Mouse (Mus musculus) bone marrow macrophage, adult 2 months (primary cell): ENCODE measurements around the gene Itpripl2. TPM values are rescaled to one million over a fixed set of nuclear protein-coding genes. Genes with fewer than 3 reads are reported as not detected.

Experiments
- H3K27ac ChIP-seq: 2 replicates; pipeline ENCODE4 v1.5.1; 2012; ENCODE audit warnings: low read depth, low read length; ENCODE audit not compliant: insufficient read depth
- H3K4me1 ChIP-seq: 2 replicates; pipeline ENCODE4 v1.6.1; 2012; ENCODE audit warnings: low read length; ENCODE audit not compliant: control insufficient read depth, insufficient read depth
- H3K4me3 ChIP-seq: 2 replicates; pipeline ENCODE4 v1.5.1; 2012; ENCODE audit warnings: mild to moderate bottlenecking, low read length, moderate library complexity; ENCODE audit not compliant: insufficient read depth
- CTCF ChIP-seq: IDR thresholded peaks from 2 replicates; pipeline ENCODE4 v1.5.1; 2012; ENCODE audit warnings: low read depth, mild to moderate bottlenecking, low read length, moderate library complexity
- POLR2A ChIP-seq: IDR thresholded peaks from 2 replicates; pipeline ENCODE4 v1.6.1; 2012; ENCODE audit warnings: mild to moderate bottlenecking, low read depth, low read length, borderline replicate concordance
- polyA plus RNA-seq: library from polyadenylated mRNA; stranded (reverse); fragments of >200 nt; gene quantifications from 2 replicates; pipeline ENCODE4 v1.2.4, GENCODE M21; 2012; ENCODE audit not compliant: missing spikeins, insufficient read depth, insufficient read length

Gene Itpripl2
- polyA plus RNA-seq, 1 experiment = 59.0 TPM

- TF ChIP-seq CTCF = no peak
- TF ChIP-seq POLR2A = no peak
- Histone ChIP-seq H3K27ac (no peak overlapping the region), H3K4me1 (peaks cover 63% of the 10 kb centered on the region), H3K4me3 (peak overlapping the region; percentile 81)
These were observed 1.8 kb downstream of the Itpripl2 start for GRCm38 (mm10) chr7:118489706-118490665.

- TF ChIP-seq POLR2A (no peak), CTCF (no peak)
- H3K27ac ChIP-seq = 0 out of 2 replicates have a peak overlapping the region, but pooled peaks have one; percentile 8
- peaks cover 68% of the 10 kb centered on the region for H3K4me1 ChIP-seq
- peak overlapping the region; percentile 33 for H3K4me3 ChIP-seq
These were observed 3.6 kb downstream of the Itpripl2 start for GRCm38 (mm10) chr7:118488060-118488664.

- H3K4me3 ChIP-seq = no peak overlapping the region
- TF ChIP-seq CTCF (no peak), POLR2A (no peak)
- H3K27ac ChIP-seq = 0 out of 2 replicates have a peak overlapping the region, but pooled peaks have one; percentile 6
- H3K4me1 ChIP-seq = peaks cover 74% of the 10 kb centered on the region
These were observed 4.9 kb downstream of the Itpripl2 start for GRCm38 (mm10) chr7:118486917-118487316.

GRCm38 (mm10) chr7:118483996-118484395 is 7.8 kb downstream of the Itpripl2 start:
- peak overlapping the region; percentile 74 for H3K27ac ChIP-seq
- TF ChIP-seq CTCF (no peak), POLR2A (no peak)
- H3K4me3 ChIP-seq = no peak overlapping the region
- H3K4me1 ChIP-seq = peaks cover 86% of the 10 kb centered on the region

- H3K4me3 ChIP-seq = no peak overlapping the region
- TF ChIP-seq CTCF (no peak), POLR2A (no peak)
- H3K4me1 ChIP-seq = peaks cover 77% of the 10 kb centered on the region
- H3K27ac ChIP-seq = peak overlapping the region; percentile 8; the same call in 1 of the 2 replicates
These were observed 9.8 kb downstream of the Itpripl2 start for GRCm38 (mm10) chr7:118482001-118482400.

- no peak overlapping the region for H3K27ac ChIP-seq
- H3K4me3 ChIP-seq = no peak overlapping the region
- TF ChIP-seq CTCF (no peak), POLR2A (no peak)
- H3K4me1 ChIP-seq = peaks cover 71% of the 10 kb centered on the region
These were observed 10.5 kb downstream of the Itpripl2 start for GRCm38 (mm10) chr7:118481047-118481810.

GRCm38 (mm10) chr7:118480160-118480709 is 11.5 kb downstream of the Itpripl2 start:
- peaks cover 64% of the 10 kb centered on the region for H3K4me1 ChIP-seq
- H3K27ac ChIP-seq = no peak overlapping the region

GRCm38 (mm10) chr7:118478835-118479312 is 12.9 kb downstream of the Itpripl2 start:
- Histone ChIP-seq H3K4me1 (peaks cover 51% of the 10 kb centered on the region), H3K27ac (peak overlapping the region; percentile 89), H3K4me3 (peak overlapping the region; percentile 35)
- TF ChIP-seq POLR2A (no peak), CTCF (no peak)

More at GRCm38 (mm10) chr7:118480160-118480709, 11.5 kb downstream of the Itpripl2 start:
- no peak overlapping the region for H3K4me3 ChIP-seq
- TF ChIP-seq CTCF = no peak
- TF ChIP-seq POLR2A = no peak

GRCm38 (mm10) chr7:118476428-118476827 is 15.3 kb downstream of the Itpripl2 start:
- H3K4me1 ChIP-seq = peaks cover 29% of the 10 kb centered on the region
- TF ChIP-seq POLR2A (no peak), CTCF (no peak)
- no peak overlapping the region for H3K4me3 ChIP-seq
- no peak overlapping the region for H3K27ac ChIP-seq
